Mouse (Mus musculus) myocyte (in vitro differentiated cells): ENCODE data around the gene Cfap54.

Source experiments
- E2F4 ChIP-seq: IDR thresholded peaks from one replicate; pipeline ENCODE4 v1.6.1; 2011; ENCODE audit warnings: mild to moderate bottlenecking, control low read depth, moderate library complexity; ENCODE audit not compliant: insufficient read depth
- POLR2A ChIP-seq: IDR thresholded peaks from one replicate; pipeline ENCODE4 v1.6.1; 2011; ENCODE audit warnings: low read depth, mild to moderate bottlenecking, control low read depth, moderate library complexity; ENCODE audit not compliant: insufficient read length
- TCF12 ChIP-seq: IDR thresholded peaks from one replicate; pipeline ENCODE4 v1.6.1; 2011; ENCODE audit warnings: mild to moderate bottlenecking, control low read depth; ENCODE audit not compliant: poor library complexity, insufficient read depth, severe bottlenecking

DNA sequence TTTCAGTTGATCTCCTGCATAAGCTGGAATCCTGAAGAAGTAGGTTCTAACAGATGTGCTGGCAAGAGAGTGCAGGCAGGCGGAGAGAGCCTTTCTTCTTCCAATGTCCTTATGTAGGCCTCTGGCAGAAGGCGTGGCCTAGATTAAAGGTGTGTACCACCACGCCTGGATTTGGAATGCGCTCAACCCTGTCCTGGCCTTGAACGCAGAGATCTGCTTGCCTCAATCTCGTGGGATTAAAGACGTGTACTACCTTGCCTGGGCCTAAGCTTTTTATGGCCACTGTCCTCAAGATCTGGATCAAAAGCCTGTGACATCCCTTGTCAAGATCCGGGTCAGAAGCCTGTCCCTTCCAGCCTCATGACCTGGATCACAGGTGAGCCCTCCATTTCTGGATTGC is 32.5 kb upstream of the Cfap54 start:
- TF ChIP-seq TCF12, result no peak
- no peak for TF ChIP-seq POLR2A
- no peak for TF ChIP-seq E2F4
